Mouse (Mus musculus) bone marrow, adult 2 months (tissue): Measurements from ENCODE around the gene Slc17a9. TPM values are rescaled to one million over a fixed set of nuclear protein-coding genes. Genes with fewer than 3 reads are reported as not detected.

ENCODE experiments used
- H3K27ac ChIP-seq: fragments of 200-500 bp; 2 replicates; pipeline ENCODE4 v1.5.1; 2012; ENCODE audit warnings: low read depth, mild to moderate bottlenecking, control low read depth, inconsistent platforms, low read length; ENCODE audit not compliant: control insufficient read depth, poor library complexity, insufficient read depth
- H3K4me1 ChIP-seq: fragments of 200-500 bp; 2 replicates; pipeline ENCODE4 v1.6.1; 2011; ENCODE audit warnings: low read length; ENCODE audit not compliant: control insufficient read depth, insufficient read depth
- H3K4me3 ChIP-seq: fragments of 200-500 bp; replicated peaks from 2 replicates; pipeline ENCODE3; 2011; ENCODE audit warnings: mild to moderate bottlenecking, low read depth, low read length, control low read depth; ENCODE audit not compliant: control insufficient read depth
- CTCF ChIP-seq: fragments of 200-500 bp; IDR thresholded peaks from 2 replicates; pipeline ENCODE4 v1.5.1; 2011; ENCODE audit warnings: low read length, control low read depth; ENCODE audit not compliant: control insufficient read depth, insufficient read depth
- POLR2A ChIP-seq: fragments of 200-500 bp; IDR thresholded peaks from 2 replicates; pipeline ENCODE4 v1.6.1; 2011; ENCODE audit warnings: low read depth, mild to moderate bottlenecking, control low read depth, low read length, borderline replicate concordance; ENCODE audit not compliant: control insufficient read depth
- WGBS: fragments of 180-500 bp; shearing (Covaris S2); methylation state at CpG from one replicate; pipeline ENCODE4 v1.1.7; 2018; 5-methylcytosine and 5-hydroxymethylcytosine counted together
- polyA plus RNA-seq: library from polyadenylated mRNA; stranded (reverse); fragments of >200 nt; gene quantifications from 2 replicates; pipeline ENCODE4 v1.2.4, GENCODE M21; 2011; ENCODE audit warnings: low replicate concordance; ENCODE audit not compliant: missing spikeins, insufficient read depth, insufficient read length

Gene Slc17a9
- 19.4 and 35.6 TPM in 2 replicates for polyA plus RNA-seq

- 4% methylated on average over 18 of the region's 18 CpGs for WGBS
- peak within 1 kb of the TSS; percentile 57 for H3K4me3 ChIP-seq
- TF ChIP-seq CTCF (no peak), POLR2A (peak; percentile 45; the same call in 1 of the 2 replicates)
- peaks cover 10% of the 10 kb centered on the region for H3K4me1 ChIP-seq
- H3K27ac ChIP-seq: peak within 1 kb of the TSS; percentile 31
Observed at GRCm38 (mm10) chr2:180724585-180725413, at the start of gene Slc17a9. TSS of gene Slc17a9 (plus strand) at chr2:180725263.

- WGBS: 84% methylated on average over 2 of the region's 2 CpGs
Observed at GRCm38 (mm10) chr2:180676706-180677105, 48.4 kb upstream of the Slc17a9 start.

DNA sequence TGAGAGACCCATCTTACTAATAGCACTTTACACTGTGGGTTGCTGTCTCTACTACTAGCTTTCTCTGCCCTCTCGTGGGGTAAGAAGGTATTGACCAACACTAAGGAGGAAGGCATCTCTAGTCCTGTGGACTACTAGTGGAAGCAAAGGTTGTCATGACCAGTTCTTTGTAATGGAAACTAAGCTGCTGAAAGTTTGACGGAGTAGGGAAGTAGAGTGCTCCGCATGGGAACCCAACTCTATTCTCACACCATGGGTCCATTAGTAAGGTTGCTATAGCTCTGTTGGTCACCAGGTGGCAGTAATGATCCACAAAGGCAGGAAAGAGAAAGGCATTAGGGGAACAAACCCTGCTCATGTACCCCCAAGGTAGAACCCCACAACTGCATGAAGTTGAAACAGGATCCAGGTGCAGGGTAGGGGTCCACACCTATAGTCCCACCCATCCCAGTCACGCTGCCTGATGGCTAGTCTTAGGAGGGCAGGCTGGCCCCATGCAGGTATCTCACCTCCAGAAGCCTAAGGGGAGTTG lies 46.4 kb upstream of the Slc17a9 start:
- Histone ChIP-seq H3K27ac (no peak overlapping the region), H3K4me3 (no peak overlapping the region), H3K4me1 (peaks cover 1% of the 10 kb centered on the region; the same call in 1 of the 2 replicates)
- WGBS: 8% methylated on average over 4 of the region's 4 CpGs
- no peak for TF ChIP-seq POLR2A
- peak; percentile 49; the same call in 1 of the 2 replicates for TF ChIP-seq CTCF

More at GRCm38 (mm10) chr2:180676706-180677105, 48.4 kb upstream of the Slc17a9 start:
- TF ChIP-seq POLR2A: no peak
- no peak for TF ChIP-seq CTCF
- no peak overlapping the region for H3K4me3 ChIP-seq
- no peak overlapping the region for H3K27ac ChIP-seq
- peaks cover 1% of the 10 kb centered on the region; the same call in 1 of the 2 replicates for H3K4me1 ChIP-seq

DNA sequence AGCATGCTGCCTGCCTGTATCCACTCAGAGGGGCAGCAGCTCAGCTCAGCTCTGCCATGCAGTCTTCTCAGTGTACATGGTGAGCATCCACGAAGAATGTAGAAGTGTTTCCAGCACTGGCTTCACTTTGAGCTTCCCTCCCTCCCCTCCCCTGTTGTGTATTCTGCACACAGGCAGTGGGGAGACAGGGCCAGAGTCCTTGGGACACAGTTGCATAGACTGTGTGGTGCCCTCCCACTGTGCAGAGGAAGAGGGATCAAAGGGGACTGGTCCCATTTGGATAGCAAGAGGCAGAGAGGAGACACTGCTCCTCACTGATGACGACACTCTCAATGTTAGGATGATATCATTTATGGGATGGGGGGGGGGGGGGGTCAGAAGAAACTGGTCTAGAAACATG lies 43.8 kb upstream of the Slc17a9 start:
- H3K4me3 ChIP-seq: no peak overlapping the region
- 58% methylated on average over 2 of the region's 2 CpGs for WGBS
- TF ChIP-seq POLR2A: no peak
- TF ChIP-seq CTCF: no peak
- H3K4me1 ChIP-seq: peaks cover 1% of the 10 kb centered on the region; the same call in 1 of the 2 replicates
- H3K27ac ChIP-seq: no peak overlapping the region

GRCm38 (mm10) chr2:180683524-180683923 lies 41.5 kb upstream of the Slc17a9 start:
- Histone ChIP-seq H3K4me3 (no peak overlapping the region), H3K4me1 (peaks cover 1% of the 10 kb centered on the region; the same call in 1 of the 2 replicates), H3K27ac (peak overlapping the region; percentile 30; the same call in 1 of the 2 replicates)
- TF ChIP-seq POLR2A (no peak), CTCF (no peak)
- 80% methylated on average over 2 of the region's 2 CpGs for WGBS

DNA sequence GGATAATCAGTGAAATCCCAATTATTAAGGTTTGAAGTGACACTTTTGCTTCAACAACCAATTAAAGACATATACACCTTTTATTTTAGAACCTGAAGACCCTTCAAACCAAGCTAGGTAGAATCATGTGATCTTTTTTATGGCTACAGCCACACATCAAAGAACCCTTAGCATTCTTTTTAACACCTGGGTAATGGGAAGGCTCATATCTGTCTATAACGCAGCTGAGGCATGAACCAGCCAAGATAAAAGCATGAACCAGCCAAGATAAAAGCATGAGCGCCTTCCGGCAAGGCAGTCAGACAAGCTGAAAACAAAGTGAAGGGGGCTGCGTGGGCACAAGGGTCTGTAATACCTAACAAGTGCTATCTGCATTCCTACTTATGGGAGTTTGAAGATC lies 41.0 kb upstream of the Slc17a9 start:
- TF ChIP-seq POLR2A: no peak
- no peak for TF ChIP-seq CTCF
- no peak overlapping the region for H3K27ac ChIP-seq
- 77% methylated on average over 4 of the region's 4 CpGs for WGBS

DNA sequence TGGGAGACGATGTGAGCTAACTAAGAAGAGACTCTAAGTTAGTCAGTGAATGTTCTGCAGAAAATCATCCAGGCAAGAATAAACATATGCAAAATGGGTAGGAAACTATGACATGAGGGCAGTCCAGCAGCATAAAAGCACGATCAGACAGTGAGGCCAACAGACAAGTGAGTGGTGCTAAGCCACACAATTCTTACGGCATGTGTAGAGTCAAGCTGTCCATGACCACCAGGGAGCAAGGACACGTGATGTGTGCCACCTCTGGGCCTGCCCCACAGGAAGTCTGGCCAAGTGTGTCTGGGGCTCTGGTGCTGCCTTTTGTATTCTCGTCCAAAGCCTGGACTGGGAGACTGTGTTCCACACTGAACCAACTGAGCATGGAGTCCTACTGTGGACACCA lies 35.2 kb upstream of the Slc17a9 start:
- no peak overlapping the region for H3K4me3 ChIP-seq
- TF ChIP-seq CTCF (no peak), POLR2A (no peak)
- peaks cover 2% of the 10 kb centered on the region for H3K4me1 ChIP-seq
- 36% methylated on average over 5 of the region's 5 CpGs for WGBS
- no peak overlapping the region for H3K27ac ChIP-seq

More for the DNA sequence above, 41.0 kb upstream of the Slc17a9 start:
- no peaks in the 10 kb centered on the region for H3K4me1 ChIP-seq
- no peak overlapping the region for H3K4me3 ChIP-seq

GRCm38 (mm10) chr2:180692630-180693029 lies 32.4 kb upstream of the Slc17a9 start:
- Histone ChIP-seq H3K4me3 (no peak overlapping the region), H3K27ac (no peak overlapping the region), H3K4me1 (peaks cover 3% of the 10 kb centered on the region)
- WGBS: 0% methylated on average over 1 of the region's 1 CpGs
- TF ChIP-seq POLR2A (no peak), CTCF (no peak)
